Mouse (Mus musculus) thymus, postnatal 36 days (tissue): ENCODE results near the gene Ppp1r9b.
"Not testable (repeated sequence)": the region's sequence is repeated elsewhere in the genome, so short reads cannot be mapped to it uniquely, and the experiment has no call there.

ENCODE experiments used
- DNase-seq, 2 experiments: peaks; one replicate each; pipeline ENCODE4 v3.0.0; 2022; ENCODE audit warnings: mixed read lengths in 2 of 2

Gene Ppp1r9b

DNA sequence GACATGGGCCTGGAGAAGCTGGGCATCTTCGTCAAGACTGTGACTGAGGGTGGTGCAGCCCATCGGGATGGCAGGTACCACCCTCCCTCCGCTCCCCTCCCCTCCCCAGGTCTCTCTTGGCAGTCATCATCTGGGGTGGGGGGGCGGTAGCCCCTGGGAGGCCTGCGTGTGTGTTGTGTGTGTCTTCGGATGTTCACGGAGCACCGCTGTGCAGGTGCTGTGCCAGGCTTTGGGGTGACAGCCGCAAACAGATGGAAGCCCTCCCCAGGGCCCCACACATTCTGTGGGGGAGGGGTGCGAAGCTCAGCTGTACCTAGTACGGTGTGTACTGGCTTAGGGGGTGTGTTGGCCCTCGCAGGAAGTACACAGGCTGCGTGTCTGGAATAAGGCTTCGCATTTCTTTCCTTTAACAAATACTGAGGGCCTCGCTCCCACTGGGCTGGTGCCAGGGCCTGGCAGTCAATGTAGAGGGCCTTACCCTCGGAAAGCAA, 7.3 kb downstream of the Ppp1r9b start:
- peak; percentile 90 to 98 for DNase-seq

DNA sequence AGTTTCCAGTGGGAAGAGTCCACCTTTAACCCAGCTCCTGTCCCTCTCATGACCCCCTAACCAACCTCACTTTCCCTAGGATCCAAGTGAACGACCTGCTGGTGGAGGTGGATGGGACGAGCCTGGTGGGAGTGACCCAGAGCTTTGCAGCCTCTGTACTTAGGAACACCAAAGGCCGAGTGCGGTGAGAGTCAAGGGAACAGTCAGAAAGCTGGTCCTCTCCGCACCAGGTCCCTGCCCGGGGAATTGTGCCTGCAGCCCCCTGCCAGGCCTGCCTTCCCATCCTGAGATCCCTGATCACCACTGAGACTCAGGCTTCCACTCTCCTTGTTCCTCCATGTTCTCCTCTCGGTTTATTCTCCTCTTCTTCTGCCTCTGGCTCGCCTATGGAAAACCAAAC, 9.3 kb downstream of the Ppp1r9b start:
- DNase-seq: peak in 1 of 2 experiments; percentile 48

DNA sequence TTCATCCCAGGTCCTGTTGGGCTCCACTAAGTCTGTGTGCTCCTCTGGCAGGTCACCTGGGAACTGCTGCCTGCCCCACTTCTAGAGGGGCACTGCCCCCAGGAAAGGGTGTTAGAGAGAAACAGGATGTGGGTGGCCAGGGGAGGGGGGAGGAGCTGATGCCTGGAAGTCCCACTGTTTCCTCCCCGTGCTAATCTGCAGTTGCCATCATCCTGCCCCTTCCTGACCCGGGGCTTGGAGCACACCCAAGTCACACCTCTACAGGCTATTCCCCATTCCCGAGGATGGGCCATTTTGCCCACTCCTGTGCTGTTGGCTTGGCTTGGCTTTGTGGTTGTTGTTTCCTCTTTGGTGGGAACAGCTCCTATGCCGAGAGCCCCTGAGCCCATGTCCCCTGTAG, 9.7 kb downstream of the Ppp1r9b start:
- DNase-seq: peak; percentile 73 to 85

GRCm38 (mm10) chr11:95001058-95001457, 10.2 kb downstream of the Ppp1r9b start:
- peak; percentile 74 to 76 for DNase-seq

- peak in 1 of 2 experiments; percentile 34 for DNase-seq
Observed at GRCm38 (mm10) chr11:95001584-95002347, 10.9 kb downstream of the Ppp1r9b start.

GRCm38 (mm10) chr11:95002705-95003104, 11.9 kb downstream of the Ppp1r9b start:
- DNase-seq: no peak

GRCm38 (mm10) chr11:95004136-95004936, 13.5 kb downstream of the Ppp1r9b start:
- DNase-seq: no peak

GRCm38 (mm10) chr11:95004937-95005198, 14.0 kb downstream of the Ppp1r9b start:
- no peak for DNase-seq

- peak in 1 of 2 experiments; percentile 46 for DNase-seq
Observed at GRCm38 (mm10) chr11:95006038-95006437, 15.2 kb downstream of the Ppp1r9b start.

GRCm38 (mm10) chr11:95006525-95007219, 15.8 kb downstream of the Ppp1r9b start:
- DNase-seq: peak; percentile 84 to 87

GRCm38 (mm10) chr11:95007418-95007817, 16.6 kb downstream of the Ppp1r9b start:
- DNase-seq: no peak

DNA sequence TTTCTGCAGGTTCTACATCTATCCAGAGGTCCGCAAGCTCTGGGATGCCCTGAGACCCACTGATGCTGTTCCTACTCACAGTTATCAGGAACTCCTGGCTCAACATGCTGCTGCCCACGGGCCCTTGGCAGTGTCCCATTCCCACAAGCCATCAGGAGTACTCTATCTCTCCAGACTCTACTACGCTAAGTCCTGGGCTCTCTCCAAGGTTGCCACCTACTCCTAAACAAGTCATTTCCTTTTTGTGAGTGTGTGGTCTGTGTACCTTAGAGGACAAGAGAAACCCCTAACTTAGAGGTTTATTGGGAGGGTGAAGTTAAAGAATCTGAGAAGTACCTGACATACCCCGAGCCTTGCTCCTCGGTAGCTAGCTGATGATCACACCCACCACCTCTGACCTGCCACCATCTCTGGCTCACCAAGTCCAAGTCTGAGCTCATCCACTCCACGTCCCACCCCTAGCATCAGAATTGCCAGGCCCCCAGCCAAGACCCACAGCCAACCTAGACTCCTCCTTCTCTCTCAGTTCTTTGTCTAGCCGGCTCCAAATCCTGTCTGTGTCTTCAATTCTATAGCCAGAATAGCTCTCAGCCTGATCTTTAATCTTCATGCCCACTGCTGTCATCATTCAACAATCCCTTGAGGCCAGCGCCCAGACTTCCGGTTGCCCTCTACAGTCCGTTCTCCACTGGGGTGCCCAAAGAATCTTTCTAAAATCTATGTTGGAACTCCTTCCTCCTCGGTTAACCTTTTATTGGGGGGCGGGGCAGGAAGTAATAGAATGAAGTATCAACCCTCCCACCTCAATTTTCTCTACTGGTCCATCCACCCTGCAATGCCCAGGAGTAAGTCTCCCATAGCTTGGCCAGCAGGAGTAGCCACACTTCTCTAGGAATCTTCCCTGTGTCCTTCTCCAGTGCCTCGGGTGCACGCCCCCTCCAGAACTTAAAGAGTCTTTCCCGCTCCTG, 18.1 kb downstream of the Ppp1r9b start:
- no peak for DNase-seq

DNA sequence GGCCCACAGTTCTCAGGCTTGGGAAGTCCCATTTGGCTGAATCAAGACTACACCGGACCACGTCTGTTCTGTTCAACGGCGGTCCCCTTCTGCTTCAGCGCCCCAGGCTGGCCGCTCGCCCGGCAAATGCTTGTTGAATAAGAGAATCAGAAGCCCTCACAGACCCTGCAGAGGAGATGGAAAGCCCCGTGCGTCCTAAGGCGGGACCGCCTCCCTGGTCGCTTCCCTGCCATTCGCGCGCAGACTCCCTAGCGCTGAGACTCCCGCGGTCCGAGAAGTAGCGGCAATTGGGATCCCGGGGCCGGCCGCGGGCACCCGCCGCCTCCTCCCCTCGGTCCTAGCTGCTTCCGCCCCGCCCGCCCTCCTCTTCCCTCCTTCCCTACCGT, 18.8 kb downstream of the Ppp1r9b start, which contains the start of gene Samd14:
Gene Samd14, plus strand, starts transcription at position 251 of the 386 bp plus-strand sequence.
- no peak for DNase-seq

DNA sequence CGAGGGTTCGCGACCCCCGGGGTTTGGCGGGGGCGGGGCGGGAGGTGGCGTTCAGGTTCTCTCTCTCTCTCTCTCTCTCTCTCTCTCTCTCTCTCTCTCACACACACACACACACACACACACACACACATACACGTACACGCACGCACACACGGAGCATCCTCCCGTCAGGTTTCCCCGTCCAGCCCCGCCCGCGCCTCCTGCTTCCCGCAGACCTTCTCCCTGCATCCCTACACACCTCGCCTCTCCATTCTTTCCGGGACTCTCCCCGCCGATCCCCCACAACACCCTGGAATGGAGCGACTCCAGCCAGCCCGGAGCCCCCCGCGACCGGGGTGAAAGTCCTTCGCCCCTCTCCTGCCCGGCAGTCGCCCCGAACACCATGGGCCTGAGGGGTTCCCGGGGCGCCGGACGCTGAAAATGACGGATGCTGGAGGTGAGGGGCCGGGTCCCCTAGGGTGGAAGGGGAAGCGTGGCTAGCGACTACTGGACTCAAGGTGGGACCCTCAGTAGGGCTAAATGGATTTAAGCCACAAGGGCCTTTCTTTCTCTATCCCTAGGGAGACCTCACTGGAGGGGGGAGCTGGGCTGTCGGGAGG, 19.4 kb downstream of the Ppp1r9b start:
- no peak for DNase-seq

DNA sequence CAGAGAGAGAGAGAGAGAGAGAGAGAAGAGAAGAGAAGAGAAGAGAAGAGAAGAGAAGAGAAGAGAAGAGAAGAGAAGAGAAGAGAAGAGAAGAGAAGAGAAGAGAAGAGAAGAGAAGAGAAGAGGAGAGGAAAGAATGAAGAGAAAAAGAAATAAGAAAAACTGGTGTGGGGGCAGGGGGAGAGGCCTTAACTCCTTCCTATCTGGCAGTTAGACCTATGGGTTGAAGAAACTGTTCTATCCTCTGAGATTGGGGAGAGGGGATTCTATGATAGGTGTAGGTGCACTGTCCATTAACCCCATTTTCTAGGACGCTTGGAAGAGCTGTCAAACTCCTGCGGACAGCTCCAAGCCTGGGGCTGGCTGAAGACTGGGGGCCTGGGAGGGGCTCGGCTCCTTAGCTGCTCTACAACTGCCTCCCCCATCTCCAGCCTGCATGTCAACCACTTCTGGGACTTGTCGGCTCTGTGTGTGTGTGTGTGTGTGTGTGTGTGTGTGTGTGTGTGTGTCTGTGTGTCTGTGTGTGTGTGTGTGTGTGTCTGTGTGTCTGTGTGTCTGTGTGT, 20.1 kb downstream of the Ppp1r9b start:
- DNase-seq: not testable (repeated sequence)

DNA sequence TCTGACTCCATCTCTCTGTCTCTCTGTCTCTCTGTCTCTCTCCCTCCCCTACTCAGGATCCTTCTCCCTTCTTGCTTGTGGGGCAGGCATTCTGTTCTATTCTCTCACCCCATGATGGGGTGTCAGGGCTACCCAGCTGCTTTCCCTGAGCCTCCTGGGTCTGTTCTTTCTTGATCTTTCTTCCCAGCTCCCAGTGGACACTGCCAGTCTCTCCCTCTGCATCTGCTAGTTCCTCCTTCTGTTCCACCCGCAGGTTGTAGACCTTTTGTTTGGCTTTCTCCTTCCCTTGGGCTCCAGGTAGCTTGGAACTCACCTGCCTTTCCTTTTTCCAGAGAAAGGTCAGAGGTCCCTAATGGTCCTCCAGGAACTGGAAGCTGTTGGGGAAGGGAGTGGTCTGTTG, 20.6 kb downstream of the Ppp1r9b start:
- DNase-seq: no peak

- no peak for DNase-seq
Observed at GRCm38 (mm10) chr11:95012075-95012474, 21.2 kb downstream of the Ppp1r9b start.

- DNase-seq: no peak
Observed at GRCm38 (mm10) chr11:95012487-95012886, 21.7 kb downstream of the Ppp1r9b start.

DNA sequence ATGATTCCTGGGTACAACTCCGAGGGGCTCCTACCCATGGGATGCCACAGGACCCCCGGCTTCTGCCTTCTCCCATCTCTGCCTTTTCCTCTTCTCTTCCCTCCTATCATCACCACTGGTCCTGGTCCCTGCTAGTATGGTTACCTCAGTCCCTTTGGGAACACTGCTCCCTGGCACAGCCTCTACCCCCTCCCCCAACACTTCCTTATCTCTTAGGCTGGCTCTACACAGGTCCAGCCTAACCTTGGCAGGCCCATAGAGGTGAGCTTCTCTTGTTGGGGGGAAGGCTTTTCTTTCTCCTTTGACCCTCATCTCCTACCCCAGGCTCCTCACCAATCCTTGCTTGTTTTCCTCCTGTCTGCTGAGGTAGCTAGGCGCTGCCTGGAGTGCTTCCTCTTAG, 24.6 kb downstream of the Ppp1r9b start:
- DNase-seq: no peak

DNA sequence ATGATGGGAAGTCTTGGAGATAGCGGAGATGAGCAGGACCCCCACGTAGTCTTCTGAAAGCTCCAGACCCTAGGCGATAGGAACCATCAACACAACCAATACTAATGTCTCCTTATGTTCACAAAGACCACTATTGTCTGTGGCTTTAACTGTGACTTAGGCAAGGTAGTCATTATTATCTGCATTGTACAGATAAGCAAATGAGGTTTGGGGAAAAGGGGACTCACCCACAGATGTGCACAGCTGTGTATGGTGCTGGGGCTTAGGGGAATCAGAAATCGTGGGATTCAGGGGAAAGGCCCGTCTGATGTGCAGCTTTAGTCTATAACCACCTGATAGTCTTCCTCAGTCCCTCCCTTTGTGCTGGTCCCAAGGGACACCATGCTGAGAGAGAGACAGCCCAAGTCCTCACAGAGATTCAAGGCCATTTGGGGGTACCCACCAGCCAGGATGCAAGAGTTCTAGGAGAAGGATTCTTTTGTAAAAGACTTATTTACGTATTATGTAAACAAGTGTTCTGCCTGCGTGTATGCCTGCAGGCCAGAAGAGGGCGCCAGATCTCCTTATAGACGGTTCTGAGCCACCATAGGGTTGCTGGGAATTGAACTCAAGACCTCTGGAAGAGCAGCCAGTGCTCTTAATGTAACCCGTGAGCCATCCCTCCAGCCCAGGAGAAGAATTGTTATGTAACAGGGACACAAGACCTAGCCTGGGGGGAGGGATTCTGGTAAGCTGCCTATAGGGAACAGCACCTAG, 31.6 kb downstream of the Ppp1r9b start:
- no peak for DNase-seq

DNA sequence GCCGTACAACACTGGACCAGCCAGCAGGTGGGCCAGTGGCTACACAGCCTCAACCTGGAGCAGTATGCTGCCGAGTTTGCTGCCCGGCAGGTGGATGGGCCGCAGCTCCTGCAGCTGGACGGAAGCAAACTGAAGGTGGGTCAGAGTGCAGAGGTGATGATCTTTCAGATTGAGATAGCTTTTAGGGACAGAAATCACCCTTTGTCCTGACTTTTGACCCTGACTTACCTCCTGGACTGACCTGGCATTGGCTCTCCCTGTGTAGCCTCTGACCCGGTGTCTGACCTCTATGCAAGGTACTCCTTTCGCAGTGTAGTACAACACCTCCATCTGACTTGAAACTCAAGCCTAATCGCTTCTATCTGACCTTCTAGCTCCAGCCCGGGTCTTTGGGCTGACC, 32.6 kb downstream of the Ppp1r9b start:
- no peak for DNase-seq
